Mouse (Mus musculus): ENCODE results near the gene Nudt6.

- TF ChIP-seq CTCF (IDR thresholded peaks at IDR 0.05; ENCODE audit: low read depth) (no peak), EP300 (IDR thresholded peaks at IDR 0.05; ENCODE audit: low read depth) (no peak)
Measured at GRCm38 (mm10) chr3:37365144-37365543, 54.9 kb downstream of the Nudt6 start.

Data from liver, embryonic 14.5 days (tissue).